Mouse (Mus musculus): Measurements from ENCODE around the gene Tcam1.

The Tcam1 gene

GRCm38 (mm10) chr11:106273311-106273684 is 3.2 kb upstream of the Tcam1 start:
- no peak for DNase-seq (ENCODE audit: extremely low read depth, low read depth, low spot score)

GRCm38 (mm10) chr11:106273811-106274210 is 2.7 kb upstream of the Tcam1 start:
- no peak for DNase-seq (ENCODE audit: extremely low read depth, low read depth, low spot score)

GRCm38 (mm10) chr11:106274374-106274773 is 2.1 kb upstream of the Tcam1 start:
- DNase-seq (ENCODE audit: extremely low read depth, low read depth, low spot score) = no peak

DNA sequence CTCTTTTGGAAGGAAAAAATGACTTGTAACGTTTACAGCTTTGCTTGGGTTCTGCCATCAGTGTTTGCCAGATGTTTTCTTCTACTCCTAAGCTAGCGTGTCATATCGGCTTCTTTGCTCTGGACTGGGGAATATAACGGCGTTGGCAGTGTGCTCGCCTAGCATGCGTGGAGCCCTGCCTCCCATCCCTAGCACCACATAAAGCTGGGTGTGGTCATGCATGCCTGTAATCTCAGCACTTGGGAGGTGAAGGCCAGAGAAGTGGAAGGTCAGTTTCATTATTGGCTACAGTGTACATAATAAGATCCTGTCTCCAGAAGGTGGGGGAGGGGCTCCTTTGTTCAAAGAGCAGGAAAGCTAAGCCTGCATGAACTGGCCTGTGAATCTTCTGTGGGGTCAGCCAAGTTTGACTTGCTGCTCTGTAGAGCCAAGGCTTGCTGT is 1.5 kb upstream of the Tcam1 start:
- DNase-seq (ENCODE audit: extremely low read depth, low read depth, low spot score) = no peak

- no peak for DNase-seq (ENCODE audit: extremely low read depth, low read depth, low spot score)
Measured at GRCm38 (mm10) chr11:106282452-106282851, 6.0 kb downstream of the Tcam1 start.

GRCm38 (mm10) chr11:106283371-106283770 is 6.9 kb downstream of the Tcam1 start:
- DNase-seq (ENCODE audit: extremely low read depth, low read depth, low spot score) = no peak

DNA sequence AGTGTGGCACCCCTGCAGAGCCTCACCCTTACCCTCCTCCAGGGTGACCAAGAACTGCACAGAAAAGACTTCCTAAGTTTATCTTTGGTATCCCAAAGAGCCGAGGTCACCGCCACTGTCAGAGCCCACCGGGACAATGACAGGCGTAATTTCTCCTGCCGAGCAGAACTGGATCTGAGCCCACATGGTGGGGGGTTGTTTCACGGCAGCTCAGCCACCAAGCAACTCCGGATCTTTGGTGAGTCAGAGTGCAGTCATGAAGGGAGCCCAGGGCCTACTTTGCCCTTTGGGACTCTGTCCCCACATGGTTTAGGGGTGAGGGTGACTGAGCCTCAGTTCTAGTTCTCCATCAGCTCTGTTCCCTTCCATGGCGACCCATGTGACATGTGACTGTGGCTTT is 7.7 kb downstream of the Tcam1 start:
- no peak for DNase-seq (ENCODE audit: extremely low read depth, low read depth, low spot score)

DNA sequence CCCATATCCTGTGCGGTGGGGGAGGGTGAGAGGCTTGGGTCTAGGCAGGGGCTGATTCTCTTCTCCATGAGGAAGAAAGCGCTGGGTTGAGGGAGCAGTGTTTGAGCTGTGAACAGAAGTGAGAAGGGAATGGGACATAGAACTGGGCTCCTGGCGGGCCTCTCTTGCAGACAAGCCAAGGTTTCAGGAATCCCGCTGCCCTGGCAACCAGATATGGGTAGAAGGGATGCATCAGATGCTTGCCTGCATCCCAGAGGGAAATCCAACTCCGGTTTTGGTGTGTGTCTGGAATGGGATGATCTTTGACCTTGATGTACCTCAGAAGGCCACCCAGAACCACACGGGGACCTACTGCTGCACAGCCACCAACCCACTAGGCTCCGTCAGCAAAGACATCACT is 9.7 kb downstream of the Tcam1 start:
- no peak for DNase-seq (ENCODE audit: extremely low read depth, low read depth, low spot score)

- DNase-seq (ENCODE audit: extremely low read depth, low read depth, low spot score) = no peak
Measured at GRCm38 (mm10) chr11:106286987-106287386, 10.5 kb downstream of the Tcam1 start.

DNA sequence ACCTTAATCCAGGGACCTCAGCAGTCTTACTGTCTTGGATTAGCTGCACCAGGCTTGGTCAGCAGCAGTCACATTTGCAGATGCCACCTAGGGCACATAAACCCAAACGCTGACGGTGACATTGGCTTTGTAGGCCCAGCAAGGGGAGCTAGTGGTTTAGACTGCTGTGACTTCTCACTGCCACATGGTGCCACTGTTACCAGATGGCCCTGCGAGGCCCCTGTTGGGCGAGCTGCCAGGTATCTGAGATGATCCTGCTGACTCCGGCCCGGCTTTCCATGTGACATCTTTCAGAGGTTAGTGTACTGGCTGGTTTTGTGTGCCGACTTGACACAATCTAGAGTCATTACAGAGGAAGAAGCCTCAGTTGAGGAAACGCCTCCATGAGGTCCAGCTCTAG is 12.9 kb downstream of the Tcam1 start:
- DNase-seq (ENCODE audit: extremely low read depth, low read depth, low spot score) = no peak

- no peak for DNase-seq (ENCODE audit: extremely low read depth, low read depth, low spot score)
Measured at GRCm38 (mm10) chr11:106290376-106290775, 13.9 kb downstream of the Tcam1 start.

GRCm38 (mm10) chr11:106291861-106292260 is 15.4 kb downstream of the Tcam1 start:
- no peak for DNase-seq (ENCODE audit: extremely low read depth, low read depth, low spot score)

- no peak for DNase-seq (ENCODE audit: extremely low read depth, low read depth, low spot score)
Measured at GRCm38 (mm10) chr11:106301765-106302164, 25.3 kb downstream of the Tcam1 start, which contains the start of gene Gh. Gene Gh, minus strand, starts transcription at chr11:106301865.

- no peak for DNase-seq (ENCODE audit: extremely low read depth, low read depth, low spot score)
Measured at GRCm38 (mm10) chr11:106302634-106303033, 26.2 kb downstream of the Tcam1 start.

- DNase-seq (ENCODE audit: extremely low read depth, low read depth, low spot score) = no peak
Measured at GRCm38 (mm10) chr11:106305348-106306064, 29.0 kb downstream of the Tcam1 start.

- DNase-seq (ENCODE audit: extremely low read depth, low read depth, low spot score) = no peak
Measured at GRCm38 (mm10) chr11:106306065-106306385, 29.6 kb downstream of the Tcam1 start.

DNA sequence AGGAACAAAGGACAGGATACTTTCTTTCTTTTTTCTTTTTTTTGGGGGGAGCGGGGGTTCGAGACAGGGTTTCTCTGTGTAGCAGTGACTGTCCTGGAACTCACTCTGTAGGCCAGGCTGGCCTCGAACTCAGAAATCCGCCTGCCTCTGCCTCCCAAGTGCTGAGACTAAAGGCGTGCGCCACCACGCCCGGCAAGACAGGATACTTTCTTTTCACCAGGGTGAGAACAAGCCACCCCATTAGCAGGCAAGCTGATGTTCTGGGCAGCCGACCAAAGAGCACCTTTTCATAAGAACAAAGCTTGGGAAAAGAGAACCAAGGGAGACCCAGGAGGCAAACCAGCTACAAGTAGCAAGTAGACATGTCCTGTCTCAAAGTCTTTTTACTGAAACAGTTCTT is 30.3 kb downstream of the Tcam1 start:
- DNase-seq (ENCODE audit: extremely low read depth, low read depth, low spot score) = no peak

DNA sequence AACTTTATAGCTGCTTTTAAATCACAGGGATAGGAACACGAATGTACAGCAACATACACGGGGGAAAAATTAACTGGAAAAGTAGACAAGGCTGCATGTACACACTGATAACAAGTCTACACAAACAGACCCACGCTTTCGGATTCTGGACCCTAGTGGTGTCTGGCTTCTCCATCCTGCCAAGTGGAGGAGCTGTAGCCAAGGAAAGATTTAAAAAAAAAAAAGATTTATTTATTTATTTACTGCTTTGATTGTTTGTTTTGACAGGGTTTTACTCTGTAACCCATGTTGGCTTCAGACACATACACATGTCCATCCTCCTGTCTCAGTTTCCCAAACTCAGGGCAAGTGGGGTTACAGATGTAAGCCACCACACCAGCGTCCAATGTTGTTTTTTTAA is 31.0 kb downstream of the Tcam1 start:
- DNase-seq (ENCODE audit: extremely low read depth, low read depth, low spot score) = no peak

DNA sequence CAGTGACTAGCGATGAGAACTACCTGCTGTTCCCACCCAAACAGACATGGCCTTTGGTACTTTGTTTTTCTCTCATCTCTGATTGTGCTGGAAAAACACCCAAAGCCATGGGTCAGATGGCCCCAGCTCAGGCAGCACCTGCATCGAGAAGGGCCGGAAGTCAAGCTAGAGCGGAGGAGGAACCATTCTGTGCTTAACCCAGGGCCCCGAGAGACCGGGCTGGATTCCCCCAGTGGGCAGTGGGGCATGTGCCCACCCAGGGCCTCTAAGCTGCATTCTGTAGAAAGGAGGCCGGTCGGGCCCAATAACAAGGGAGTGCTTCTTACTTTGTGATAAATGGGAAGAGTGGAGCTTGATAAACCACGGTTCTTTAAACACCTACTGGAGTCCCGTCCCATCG is 31.7 kb downstream of the Tcam1 start:
- DNase-seq (ENCODE audit: extremely low read depth, low read depth, low spot score) = no peak

GRCm38 (mm10) chr11:106310123-106310522 is 33.7 kb downstream of the Tcam1 start:
- DNase-seq (ENCODE audit: extremely low read depth, low read depth, low spot score) = no peak

DNA sequence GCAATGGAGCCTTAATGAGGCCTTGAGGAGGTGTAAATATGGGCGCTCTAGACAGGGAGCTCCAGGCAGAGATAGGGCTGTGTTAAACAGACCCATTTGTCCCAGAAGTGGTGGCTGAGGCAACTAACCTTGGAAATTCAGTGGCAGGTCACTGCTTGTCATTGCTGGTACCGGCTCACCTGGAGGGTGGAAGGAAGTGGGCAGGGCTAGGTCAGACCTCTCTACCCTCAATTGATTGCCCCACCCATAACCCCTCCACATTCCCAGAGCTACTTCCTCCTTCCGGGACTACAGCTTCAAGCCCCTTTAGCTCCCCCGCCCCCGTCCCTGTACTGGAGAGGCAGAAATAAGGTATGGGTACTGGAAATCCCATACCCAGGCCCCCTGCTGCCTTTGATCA is 37.1 kb downstream of the Tcam1 start:
- no peak for DNase-seq (ENCODE audit: extremely low read depth, low read depth, low spot score)

DNA sequence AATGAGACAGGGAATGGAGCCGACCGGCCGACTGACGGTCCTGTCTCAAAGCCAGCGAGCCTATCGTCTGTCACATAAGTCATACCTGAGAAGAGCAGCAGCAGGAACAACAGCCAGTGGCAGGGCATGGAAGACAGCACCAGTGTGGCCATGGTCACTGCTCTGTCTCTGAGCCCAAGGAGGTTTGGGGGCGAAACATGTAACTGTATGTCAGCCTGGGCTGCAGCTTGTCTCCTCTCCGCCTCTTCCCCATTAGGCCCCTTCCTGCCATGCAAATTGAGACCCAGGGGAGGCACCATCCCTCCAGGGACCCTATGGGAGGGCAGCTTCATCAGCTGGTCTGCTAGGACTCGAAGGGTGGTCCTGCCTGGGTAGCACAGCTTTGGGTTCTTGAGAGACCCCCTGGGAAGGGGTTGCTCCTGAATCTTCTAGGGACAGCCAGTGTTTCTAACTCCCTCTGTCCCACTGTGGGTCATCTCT is 37.9 kb downstream of the Tcam1 start, which contains the start of gene Cd79b:
Gene Cd79b (minus strand): TSS at position 430 of the 480 bp plus-strand sequence.
- no peak for DNase-seq (ENCODE audit: extremely low read depth, low read depth, low spot score)

DNA sequence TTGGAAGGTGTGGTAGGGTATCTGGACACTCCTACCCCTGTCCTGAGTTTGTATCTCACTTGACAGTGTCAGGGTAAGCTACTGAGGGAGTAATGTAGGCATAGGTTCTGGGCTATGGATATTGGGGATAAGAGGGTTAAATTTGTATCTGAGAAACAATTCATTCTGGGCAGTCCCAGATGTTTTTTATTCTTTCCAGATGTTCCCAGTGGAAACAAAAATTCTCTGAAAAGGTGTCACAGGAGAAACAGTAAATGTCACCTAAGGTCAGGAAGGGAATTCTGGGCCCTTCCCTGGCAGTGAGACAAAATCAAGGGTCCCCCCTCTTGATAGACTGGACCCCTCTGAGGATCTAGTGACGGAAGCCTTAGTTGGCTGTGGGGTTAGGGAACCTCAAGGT is 39.9 kb downstream of the Tcam1 start:
- DNase-seq (ENCODE audit: extremely low read depth, low read depth, low spot score) = no peak
